Mouse (Mus musculus): ENCODE results near the gene Scrt2.

- TF ChIP-seq CTCF (IDR thresholded peaks at IDR 0.05) (no peak), EP300 (IDR thresholded peaks at IDR 0.05) (no peak)
Observed at GRCm38 (mm10) chr2:152111311-152111710, 30.0 kb downstream of the Scrt2 start.
